Mouse (Mus musculus) myocyte (in vitro differentiated cells): ENCODE measurements around the gene Commd1. TPM values are rescaled to one million over a fixed set of nuclear protein-coding genes. Genes with fewer than 3 reads are reported as not detected.

ENCODE experiments used
- H3K27me3 ChIP-seq: one replicate; pipeline ENCODE4 v1.6.1; 2011; ENCODE audit not compliant: control insufficient read depth, insufficient read depth, insufficient read length
- H3K36me3 ChIP-seq: one replicate; pipeline ENCODE4 v1.6.1; 2011; ENCODE audit not compliant: control insufficient read depth, insufficient read depth
- H3K4me2 ChIP-seq: one replicate; pipeline ENCODE4 v1.6.1; 2011; ENCODE audit warnings: low read depth, control low read depth
- H3K4me3 ChIP-seq: one replicate; pipeline ENCODE4 v1.5.1; 2011; ENCODE audit warnings: mild to moderate bottlenecking, control low read depth, moderate library complexity
- H3K79me2 ChIP-seq: one replicate; pipeline ENCODE4 v1.6.1; 2011; ENCODE audit not compliant: control insufficient read depth, insufficient read depth
- H3ac ChIP-seq: one replicate; pipeline ENCODE4 v1.6.1; 2011; ENCODE audit not compliant: control insufficient read depth, insufficient read length
- CEBPB ChIP-seq: IDR thresholded peaks from 2 replicates; pipeline ENCODE4 v1.6.1; 2011; ENCODE audit warnings: mild to moderate bottlenecking, moderate library complexity; ENCODE audit not compliant: poor library complexity, insufficient read depth, severe bottlenecking
- E2F4 ChIP-seq: IDR thresholded peaks from one replicate; pipeline ENCODE4 v1.6.1; 2011; ENCODE audit warnings: mild to moderate bottlenecking, control low read depth, moderate library complexity; ENCODE audit not compliant: insufficient read depth
- MAX ChIP-seq: IDR thresholded peaks from one replicate; pipeline ENCODE4 v1.6.1; 2011; ENCODE audit warnings: low read depth, mild to moderate bottlenecking, control low read depth
- MYOD1 ChIP-seq, 3 experiments: IDR thresholded peaks; one replicate each; pipeline ENCODE4 v1.6.1; 2011; ENCODE audit warnings: control low read depth in 2 of 3, low read depth in 2 of 3, mild to moderate bottlenecking in 2 of 3, moderate library complexity in 1 of 3; ENCODE audit not compliant: insufficient read length in 2 of 3, control insufficient read depth in 1 of 3
- MYOG ChIP-seq, 3 experiments: IDR thresholded peaks; one replicate each; pipeline ENCODE4 v1.6.1; 2011; ENCODE audit warnings: control low read depth in 2 of 3, low read depth in 2 of 3, mild to moderate bottlenecking in 2 of 3; ENCODE audit not compliant: insufficient read length in 2 of 3, control insufficient read depth in 1 of 3, insufficient read depth in 1 of 3
- POLR2A ChIP-seq: IDR thresholded peaks from one replicate; pipeline ENCODE4 v1.6.1; 2011; ENCODE audit warnings: low read depth, mild to moderate bottlenecking, control low read depth, moderate library complexity; ENCODE audit not compliant: insufficient read length
- POLR2AphosphoS2 ChIP-seq: IDR thresholded peaks from one replicate; pipeline ENCODE4 v1.6.1; 2011; ENCODE audit warnings: low read depth, control low read depth; ENCODE audit not compliant: insufficient read length
- REST ChIP-seq: IDR thresholded peaks from one replicate; pipeline ENCODE4 v1.6.1; 2011; ENCODE audit warnings: mild to moderate bottlenecking, control low read depth, moderate library complexity; ENCODE audit not compliant: insufficient read depth, insufficient read length
- SRF ChIP-seq: IDR thresholded peaks from one replicate; pipeline ENCODE4 v1.6.1; 2011; ENCODE audit warnings: low read depth; ENCODE audit not compliant: control insufficient read depth, insufficient read length
- TCF12 ChIP-seq: IDR thresholded peaks from one replicate; pipeline ENCODE4 v1.6.1; 2011; ENCODE audit warnings: mild to moderate bottlenecking, control low read depth; ENCODE audit not compliant: poor library complexity, insufficient read depth, severe bottlenecking
- TCF3 ChIP-seq: IDR thresholded peaks from one replicate; pipeline ENCODE4 v1.6.1; 2011; ENCODE audit warnings: low read depth, control low read depth; ENCODE audit not compliant: insufficient read length
- USF1 ChIP-seq: IDR thresholded peaks from one replicate; pipeline ENCODE4 v1.6.1; 2011; ENCODE audit warnings: low read depth, mild to moderate bottlenecking, control low read depth, moderate library complexity
- polyA plus RNA-seq: library from polyadenylated mRNA; unstranded; fragments of >200 nt; fragmentation: generic; extraction: Trizol; gene quantifications from one replicate; pipeline ENCODE4 v1.2.1, GENCODE M21; 2012; ENCODE audit warnings: missing spikeins

Commd1 gene
- polyA plus RNA-seq, 1 experiment: 174 TPM

DNA sequence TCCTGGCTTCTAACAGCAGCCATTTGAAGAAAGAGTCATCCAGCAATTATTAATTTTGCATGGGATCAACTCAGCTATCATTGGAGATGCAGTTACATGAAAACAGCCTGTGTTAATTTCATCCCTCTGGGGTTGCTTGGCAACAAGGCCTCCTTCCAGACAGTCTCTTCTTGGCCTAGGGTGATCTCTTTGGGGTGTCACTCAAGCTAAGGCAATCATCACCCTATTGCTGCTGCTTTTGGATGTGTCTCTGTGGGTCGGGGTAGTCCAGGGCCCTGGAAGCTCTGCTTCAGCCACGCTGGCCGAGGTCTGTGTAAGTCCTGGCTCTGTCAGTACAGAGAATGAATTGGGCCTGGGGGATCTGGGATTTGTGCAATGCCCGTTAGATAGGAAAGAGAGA, 106.9 kb downstream of the Commd1 start:
- Histone ChIP-seq H3K4me3 (no peak overlapping the region), H3K79me2 (no peaks in the 10 kb centered on the region), H3K4me2 (no peak overlapping the region), H3K27me3 (no peaks in the 10 kb centered on the region), H3K36me3 (no peaks in the 10 kb centered on the region), H3ac (no peak overlapping the region)
- TF ChIP-seq TCF12: no peak
- no peak for TF ChIP-seq TCF3
- TF ChIP-seq POLR2A: no peak
- TF ChIP-seq CEBPB: no peak
- TF ChIP-seq E2F4: no peak
- no peak for TF ChIP-seq SRF
- no peak for TF ChIP-seq USF1
- TF ChIP-seq REST: no peak

DNA sequence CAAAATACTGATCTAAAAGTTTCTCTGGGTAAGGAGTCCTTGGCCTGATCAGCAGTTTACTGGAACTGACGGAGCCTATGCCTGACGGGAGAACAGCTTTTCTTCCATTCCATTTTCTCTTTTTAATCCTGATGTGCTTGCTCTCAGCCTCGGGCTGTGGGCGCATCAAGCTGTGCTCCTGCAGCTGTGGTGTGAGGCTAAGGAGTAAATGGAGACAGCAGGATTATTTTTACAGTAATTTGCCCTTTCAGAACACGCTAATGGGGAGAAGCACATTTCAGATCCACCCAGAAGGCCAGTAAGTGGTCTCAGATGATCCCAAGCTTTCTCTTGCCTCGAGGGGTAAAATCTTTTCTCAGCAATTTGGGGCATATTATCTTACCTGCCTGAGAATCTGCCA, 107.4 kb downstream of the Commd1 start:
- H3K36me3 ChIP-seq: no peaks in the 10 kb centered on the region
- TF ChIP-seq POLR2A: no peak
- TF ChIP-seq MAX: no peak
- TF ChIP-seq MYOG (IDR thresholded peaks at IDR 0.05; ENCODE audit: control insufficient read depth in 1 of 3, insufficient read depth in 1 of 3, insufficient read length in 2 of 3, low read depth in 2 of 3): no peak
- no peak for TF ChIP-seq USF1
- no peak for TF ChIP-seq TCF12
- no peaks in the 10 kb centered on the region for H3K27me3 ChIP-seq
- H3K4me2 ChIP-seq: no peak overlapping the region
- H3K79me2 ChIP-seq: no peaks in the 10 kb centered on the region
- no peak overlapping the region for H3ac ChIP-seq
- H3K4me3 ChIP-seq: no peak overlapping the region

- H3ac ChIP-seq: no peak overlapping the region
- TF ChIP-seq TCF3 (no peak), SRF (no peak), POLR2AphosphoS2 (no peak), MAX (no peak)
- no peaks in the 10 kb centered on the region for H3K27me3 ChIP-seq
- H3K36me3 ChIP-seq: no peaks in the 10 kb centered on the region
- H3K4me2 ChIP-seq: no peak overlapping the region
- H3K4me3 ChIP-seq: no peak overlapping the region
- no peaks in the 10 kb centered on the region for H3K79me2 ChIP-seq
Observed at GRCm38 (mm10) chr11:22873383-22873782, 108.8 kb downstream of the Commd1 start.

- H3K4me3 ChIP-seq: no peak overlapping the region
- H3K27me3 ChIP-seq: no peaks in the 10 kb centered on the region
- H3K4me2 ChIP-seq: peak overlapping the region; percentile 51
- no peak overlapping the region for H3ac ChIP-seq
- no peak for TF ChIP-seq REST
- no peak for TF ChIP-seq POLR2AphosphoS2
- no peak for TF ChIP-seq CEBPB
- TF ChIP-seq MAX: no peak
- no peak for TF ChIP-seq USF1
- no peaks in the 10 kb centered on the region for H3K79me2 ChIP-seq
- no peaks in the 10 kb centered on the region for H3K36me3 ChIP-seq
Observed at GRCm38 (mm10) chr11:22872307-22872680, 109.9 kb downstream of the Commd1 start.

DNA sequence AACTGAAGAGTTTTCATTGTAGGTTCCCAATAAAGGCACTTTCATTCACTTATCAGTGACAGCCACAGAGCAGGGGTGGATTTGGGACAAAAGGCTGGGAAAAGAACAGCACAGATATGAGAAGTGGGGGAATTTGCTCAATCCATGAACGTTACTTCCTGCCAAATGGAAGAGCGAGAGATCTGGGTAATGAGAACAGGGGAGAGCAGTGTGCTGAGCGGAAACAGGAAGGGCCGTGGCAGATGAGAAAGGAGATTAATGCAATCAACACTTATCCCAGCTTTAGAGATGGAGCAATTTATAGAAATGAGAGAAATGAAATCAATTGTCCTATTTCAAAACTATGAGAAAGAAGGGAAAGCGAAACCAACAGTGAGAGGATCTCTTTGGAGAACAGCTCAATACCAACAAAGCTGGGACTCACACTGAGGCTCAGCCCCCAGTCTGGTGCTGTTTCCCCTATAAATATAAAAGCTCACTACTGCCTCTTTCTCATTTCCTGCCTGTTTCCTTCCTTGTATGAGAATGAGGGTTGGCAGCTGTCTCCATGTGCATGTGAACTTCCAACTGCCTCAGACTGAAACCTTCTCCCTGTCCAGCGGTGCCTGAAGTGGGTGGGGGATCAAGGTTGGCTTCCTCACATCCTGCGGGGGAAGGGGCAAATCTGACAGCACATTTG, 110.4 kb downstream of the Commd1 start:
- H3ac ChIP-seq: no peak overlapping the region
- no peak overlapping the region for H3K4me3 ChIP-seq
- H3K36me3 ChIP-seq: no peaks in the 10 kb centered on the region
- H3K27me3 ChIP-seq: no peaks in the 10 kb centered on the region
- no peaks in the 10 kb centered on the region for H3K79me2 ChIP-seq
- TF ChIP-seq MAX (no peak), POLR2A (no peak), MYOD1 (IDR thresholded peaks at IDR 0.05; ENCODE audit: control insufficient read depth in 1 of 3, insufficient read length in 2 of 3, low read depth in 2 of 3) (no peak), POLR2AphosphoS2 (no peak), SRF (no peak)
- peak overlapping the region; percentile 51 for H3K4me2 ChIP-seq

- H3K4me3 ChIP-seq: no peak overlapping the region
- H3K79me2 ChIP-seq: no peaks in the 10 kb centered on the region
- no peak for TF ChIP-seq MYOD1 (IDR thresholded peaks at IDR 0.05; ENCODE audit: control insufficient read depth in 1 of 3, insufficient read length in 2 of 3, low read depth in 2 of 3)
- TF ChIP-seq MAX: no peak
- no peak for TF ChIP-seq TCF12
- H3K4me2 ChIP-seq: no peak overlapping the region
- H3K27me3 ChIP-seq: no peaks in the 10 kb centered on the region
- H3K36me3 ChIP-seq: no peaks in the 10 kb centered on the region
- no peak overlapping the region for H3ac ChIP-seq
Observed at GRCm38 (mm10) chr11:22868582-22868981, 113.6 kb downstream of the Commd1 start.
